Mouse (Mus musculus): ENCODE data around the gene Scube1.

The Scube1 gene

DNA sequence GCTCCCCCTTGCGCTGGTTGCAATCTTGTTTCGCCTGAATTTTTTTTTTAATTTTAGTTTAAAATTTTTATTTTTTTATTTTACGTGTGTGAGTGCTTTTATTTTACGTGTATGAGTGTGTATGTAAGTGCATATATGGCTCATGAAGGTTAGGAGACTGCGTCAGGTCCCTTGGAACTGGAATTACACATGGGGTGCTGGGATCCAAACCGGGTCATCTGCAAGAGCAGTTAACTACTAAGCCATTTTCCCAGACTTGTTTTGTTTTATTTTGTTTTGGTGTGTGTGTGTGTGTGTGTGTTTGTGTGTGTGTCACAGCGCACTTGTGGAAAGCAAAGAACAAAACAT lies 129.5 kb downstream of the Scube1 start:
- DNase-seq (ENCODE audit: low spot score in 2 of 2) = no peak

GRCm38 (mm10) chr15:83594513-83595363 lies 130.1 kb downstream of the Scube1 start, which contains the start of gene Ttll12:
Gene Ttll12 (minus strand): TSS chr15:83595157.
- DNase-seq (ENCODE audit: low spot score in 2 of 2) = peak; percentile 93 to 96

DNA sequence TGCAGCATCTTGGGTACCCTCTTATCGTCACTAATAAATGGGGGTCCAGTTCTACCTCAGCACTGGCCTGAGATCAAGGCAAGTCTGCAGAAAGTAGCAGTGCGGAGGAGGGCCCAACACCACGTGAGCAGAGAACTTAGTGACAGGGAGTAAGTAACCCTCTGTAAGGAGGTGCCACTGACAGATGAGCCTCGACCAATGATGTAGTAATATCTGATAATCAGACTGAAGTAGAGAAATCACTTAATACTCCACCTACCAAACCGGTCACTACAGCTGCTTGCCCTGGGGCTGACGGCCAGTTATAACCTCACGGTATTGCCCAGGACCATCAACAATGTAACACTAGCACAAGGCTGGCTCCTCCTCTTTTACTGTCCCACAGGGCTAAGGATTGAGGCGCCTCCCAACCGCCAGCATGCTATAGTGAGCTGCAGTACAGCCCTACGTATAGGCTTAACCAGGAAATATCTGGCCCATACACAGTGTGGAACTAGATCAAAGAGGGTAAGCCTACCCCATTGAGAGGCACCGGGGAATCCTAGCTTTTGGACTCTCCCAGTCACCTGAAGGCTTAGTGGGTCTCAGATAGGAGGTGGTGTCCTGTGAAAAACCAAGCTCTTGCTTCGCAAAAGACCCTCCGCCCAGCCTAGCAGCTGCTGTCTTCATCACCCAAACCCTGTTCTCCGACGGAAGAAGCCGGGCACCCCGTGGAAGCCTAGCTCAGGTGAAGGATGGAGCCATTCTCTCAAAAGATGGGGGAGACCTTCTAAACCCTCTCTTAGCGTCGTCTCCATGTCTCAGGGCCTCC lies 130.9 kb downstream of the Scube1 start:
- peak; percentile 60 to 72 for DNase-seq (ENCODE audit: low spot score in 2 of 2)

DNA sequence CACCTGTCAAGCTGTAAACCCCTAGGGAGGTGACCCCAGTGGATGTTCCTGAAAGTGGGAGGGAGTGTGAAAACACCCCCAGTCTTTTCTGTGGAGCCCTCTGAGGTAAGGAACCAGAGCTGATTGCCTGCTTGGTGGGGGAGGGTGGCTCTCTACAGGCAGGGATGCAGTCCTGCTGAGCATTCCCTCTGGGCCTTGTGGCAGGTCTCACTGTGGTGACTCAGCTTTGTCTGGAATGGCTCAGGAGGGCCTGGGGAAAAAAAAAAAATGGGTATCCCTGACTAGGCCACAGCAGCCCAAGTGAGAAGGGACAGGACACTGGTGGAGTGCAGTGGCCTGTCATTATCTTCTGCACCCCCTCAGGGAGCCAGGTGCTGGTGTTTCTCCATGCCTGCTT lies 131.6 kb downstream of the Scube1 start:
- no peak for DNase-seq (ENCODE audit: low spot score in 2 of 2)

- DNase-seq (ENCODE audit: low spot score in 2 of 2) = peak; percentile 65 to 77
Measured at GRCm38 (mm10) chr15:83592260-83593188, 132.3 kb downstream of the Scube1 start.

DNA sequence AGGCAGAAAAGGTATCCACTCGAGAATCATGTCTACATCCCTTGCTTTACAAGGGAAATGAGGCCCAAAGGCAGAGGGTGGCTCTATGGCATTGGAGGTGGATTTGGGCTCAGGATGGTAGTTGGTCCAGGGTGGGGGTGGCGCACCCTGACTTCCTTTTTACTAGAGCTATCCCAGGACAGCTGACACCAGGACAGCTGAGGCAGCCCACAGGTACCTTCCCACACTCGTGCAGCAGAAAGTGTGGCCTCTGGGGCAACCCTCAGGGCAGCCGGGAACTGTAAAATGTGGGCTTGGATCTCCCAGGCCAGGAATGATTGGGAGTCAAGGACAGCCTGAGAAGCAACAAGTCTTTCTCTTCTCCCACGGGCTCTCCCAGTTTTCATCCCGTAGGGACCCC lies 133.1 kb downstream of the Scube1 start:
- DNase-seq (ENCODE audit: low spot score in 2 of 2) = no peak

- no peak for DNase-seq (ENCODE audit: low spot score in 2 of 2)
Measured at GRCm38 (mm10) chr15:83590841-83591240, 134.0 kb downstream of the Scube1 start.

DNA sequence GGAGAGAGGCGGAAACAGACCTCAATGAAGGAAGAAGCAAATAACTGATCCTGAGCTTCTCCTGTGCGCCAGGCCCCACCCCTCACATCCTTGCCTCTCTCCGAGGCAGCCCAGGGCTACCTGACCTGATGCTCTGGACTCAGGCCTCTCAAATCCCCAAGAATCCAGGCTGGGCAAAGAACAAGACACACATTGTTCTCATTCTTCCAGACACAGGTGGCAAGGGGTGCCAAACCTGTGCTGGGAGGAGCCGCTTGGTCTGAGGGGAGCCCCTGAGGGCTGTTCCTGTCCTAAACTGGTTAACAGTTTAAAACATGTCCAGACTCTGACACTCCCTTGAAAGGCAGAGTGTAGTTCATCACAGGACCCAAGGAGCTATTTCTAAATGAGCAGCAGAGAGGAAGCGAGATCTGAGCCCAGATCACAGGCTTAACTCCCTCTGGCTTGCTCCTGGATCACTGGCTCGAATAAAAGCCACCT lies 140.0 kb downstream of the Scube1 start:
- DNase-seq (ENCODE audit: low spot score in 2 of 2) = no peak

GRCm38 (mm10) chr15:83583419-83584156 lies 141.2 kb downstream of the Scube1 start:
- DNase-seq (ENCODE audit: low spot score in 2 of 2) = peak; percentile 68 to 82

DNA sequence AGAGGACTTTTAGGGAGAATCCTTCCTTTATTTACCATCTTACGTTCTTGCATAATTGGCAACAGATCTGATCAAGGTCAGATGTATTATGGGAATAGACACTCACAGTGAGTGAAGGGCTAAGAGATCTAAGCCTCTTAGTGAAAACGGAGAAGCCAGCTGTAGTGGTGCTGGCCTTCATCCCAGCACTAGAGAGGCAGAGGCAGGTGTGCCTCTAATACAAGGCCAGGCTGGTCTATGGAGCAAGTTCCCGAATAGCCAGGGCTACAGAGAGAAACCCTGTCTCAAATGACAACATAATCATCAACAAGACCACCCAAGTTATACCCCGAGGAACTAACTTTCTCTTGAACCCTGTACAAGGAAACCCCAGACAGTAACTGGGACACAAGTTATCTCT lies 141.9 kb downstream of the Scube1 start:
- DNase-seq (ENCODE audit: low spot score in 2 of 2) = no peak

- no peak for DNase-seq (ENCODE audit: low spot score in 2 of 2)
Measured at GRCm38 (mm10) chr15:83576651-83577050, 148.2 kb downstream of the Scube1 start.

DNA sequence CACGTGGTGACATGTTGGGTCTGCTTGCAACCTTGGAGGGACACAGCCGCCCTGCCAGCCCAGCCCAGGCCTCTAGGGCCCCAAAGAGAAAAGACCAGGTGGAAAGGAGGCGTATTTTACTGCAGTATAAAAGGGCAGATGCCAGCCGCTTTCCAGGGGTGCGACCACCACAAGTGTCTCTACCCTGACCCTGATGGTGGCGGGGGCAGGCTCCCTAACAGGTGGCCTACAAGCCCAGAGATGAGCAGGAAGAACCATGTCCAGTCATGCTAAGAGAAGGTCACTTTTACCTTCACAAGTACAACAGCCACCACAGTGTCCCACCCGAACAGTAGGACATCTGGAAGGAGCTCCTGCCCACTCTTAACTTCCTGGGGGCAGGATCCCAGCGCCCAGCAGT lies 149.3 kb downstream of the Scube1 start:
- DNase-seq (ENCODE audit: low spot score in 2 of 2) = no peak

DNA sequence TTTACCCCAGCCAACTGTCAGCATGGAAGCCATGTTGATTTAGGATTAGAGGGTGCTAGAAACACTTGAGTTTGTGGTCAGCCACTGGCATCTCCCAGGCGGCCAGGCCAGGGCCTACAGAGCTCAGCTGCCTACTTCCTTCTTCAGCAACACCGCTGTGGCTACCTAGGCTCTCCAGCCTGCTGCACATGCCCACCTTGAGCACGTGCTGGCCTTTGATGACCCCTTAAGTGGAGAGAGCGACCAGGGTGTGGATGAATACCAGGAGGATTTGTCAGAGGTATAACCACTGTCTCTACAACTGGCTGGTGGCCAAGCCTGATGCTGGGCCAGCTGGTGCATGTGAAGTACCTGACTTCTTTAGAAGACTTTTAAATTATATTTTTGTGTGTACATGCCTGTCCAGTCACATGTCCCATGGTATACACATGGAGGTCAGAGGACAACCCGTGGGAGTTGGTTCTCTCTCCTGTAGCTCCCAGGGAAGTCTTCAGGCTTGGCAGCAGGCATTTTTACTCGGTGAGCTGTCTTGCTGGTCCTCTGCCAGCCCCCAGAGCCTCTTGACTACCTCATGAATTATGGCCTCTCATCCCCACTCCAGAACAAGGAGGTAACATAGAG lies 150.0 kb downstream of the Scube1 start:
- DNase-seq (ENCODE audit: low spot score in 2 of 2) = no peak

GRCm38 (mm10) chr15:83573606-83574005 lies 151.2 kb downstream of the Scube1 start:
- DNase-seq (ENCODE audit: low spot score in 2 of 2) = no peak

DNA sequence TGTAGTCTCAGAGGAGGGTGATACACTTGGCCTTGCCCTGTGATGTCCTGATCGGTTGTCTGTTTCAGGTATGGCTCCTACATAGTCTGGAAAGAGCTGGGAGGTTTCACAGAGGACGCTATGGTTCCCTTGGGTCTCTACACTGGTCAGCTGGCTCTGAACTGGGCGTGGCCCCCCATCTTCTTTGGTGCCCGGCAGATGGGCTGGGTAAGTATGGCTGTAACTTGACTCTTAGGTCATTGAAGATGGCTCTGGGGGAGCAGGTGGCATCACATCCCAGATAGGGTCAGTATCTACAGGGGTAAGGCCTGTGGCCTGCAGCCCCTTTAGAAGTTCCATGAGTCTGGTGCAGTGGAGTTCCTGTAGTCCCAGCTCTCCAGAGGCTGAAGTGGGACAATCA lies 152.7 kb downstream of the Scube1 start:
- no peak for DNase-seq (ENCODE audit: low spot score in 2 of 2)

GRCm38 (mm10) chr15:83571636-83572035 lies 153.2 kb downstream of the Scube1 start:
- no peak for DNase-seq (ENCODE audit: low spot score in 2 of 2)

- DNase-seq (ENCODE audit: low spot score in 2 of 2) = no peak
Measured at GRCm38 (mm10) chr15:83570641-83571040, 154.2 kb downstream of the Scube1 start.

DNA sequence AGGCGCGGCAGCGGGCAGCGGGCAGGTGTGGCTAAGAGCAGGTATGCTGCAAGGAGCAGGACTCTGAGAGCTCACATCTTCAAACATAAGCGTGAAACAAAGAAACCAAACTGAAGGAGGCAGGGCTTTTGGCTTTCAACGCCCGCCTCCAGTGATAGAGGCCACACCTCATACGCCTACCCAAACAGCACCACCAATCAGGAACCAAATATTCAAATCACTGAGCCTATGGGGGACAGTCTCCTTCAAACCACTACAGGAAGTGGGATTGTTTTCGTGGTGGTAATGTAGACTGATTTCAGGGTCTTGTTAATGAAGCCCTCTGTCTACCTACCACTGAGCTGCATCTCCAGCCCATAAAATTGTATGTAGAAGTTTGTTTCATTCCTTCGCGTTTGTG lies 155.1 kb downstream of the Scube1 start:
- DNase-seq (ENCODE audit: low spot score in 2 of 2) = no peak

GRCm38 (mm10) chr15:83568544-83568943 lies 156.3 kb downstream of the Scube1 start:
- DNase-seq (ENCODE audit: low spot score in 2 of 2) = no peak

- no peak for DNase-seq (ENCODE audit: low spot score in 2 of 2)
Measured at GRCm38 (mm10) chr15:83567728-83568127, 157.1 kb downstream of the Scube1 start.

GRCm38 (mm10) chr15:83566006-83566405 lies 158.8 kb downstream of the Scube1 start:
- DNase-seq (ENCODE audit: low spot score in 2 of 2) = no peak
